Mouse (Mus musculus) c-Kit-negative CD71-positive TER-119-positive erythroid progenitor cells, embryonic 14.5 days (primary cell): ENCODE data around the gene Cxcl1.
"Not testable (repeated sequence)": the region's sequence is repeated elsewhere in the genome, so short reads cannot be mapped to it uniquely, and the experiment has no call there.

Source experiments
- DNase-seq: peaks from one replicate; pipeline ENCODE4 v3.0.0-alpha.2; 2013; ENCODE audit warnings: low read depth, low spot score

Gene Cxcl1

GRCm38 (mm10) chr5:90890519-90891463 lies at the start of gene Cxcl1:
Gene Cxcl1 (plus strand): TSS chr5:90891241.
- no peak for DNase-seq

DNA sequence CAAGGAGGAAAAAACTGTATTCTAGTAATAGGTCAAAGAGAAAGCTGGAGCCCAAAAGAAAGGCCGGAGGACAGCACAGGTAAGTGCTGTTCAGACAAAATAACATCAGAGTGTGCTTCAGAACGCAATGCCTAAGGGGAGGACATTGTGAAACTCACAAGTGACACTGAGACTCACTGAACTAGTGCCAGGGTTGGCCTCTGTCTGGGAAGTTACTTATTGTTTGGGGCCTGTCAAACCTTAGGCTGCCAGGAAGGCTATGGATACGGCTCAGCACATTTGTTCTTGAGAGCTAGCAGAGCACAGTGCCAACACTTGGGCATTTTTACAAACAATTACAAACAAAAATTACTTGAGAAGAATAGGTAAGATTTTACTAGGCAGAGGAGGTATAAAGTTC lies 47.1 kb upstream of the Cxcl1 start:
- no peak for DNase-seq

- DNase-seq: not testable (repeated sequence)
Observed at GRCm38 (mm10) chr5:90850096-90850495, 40.9 kb upstream of the Cxcl1 start.

DNA sequence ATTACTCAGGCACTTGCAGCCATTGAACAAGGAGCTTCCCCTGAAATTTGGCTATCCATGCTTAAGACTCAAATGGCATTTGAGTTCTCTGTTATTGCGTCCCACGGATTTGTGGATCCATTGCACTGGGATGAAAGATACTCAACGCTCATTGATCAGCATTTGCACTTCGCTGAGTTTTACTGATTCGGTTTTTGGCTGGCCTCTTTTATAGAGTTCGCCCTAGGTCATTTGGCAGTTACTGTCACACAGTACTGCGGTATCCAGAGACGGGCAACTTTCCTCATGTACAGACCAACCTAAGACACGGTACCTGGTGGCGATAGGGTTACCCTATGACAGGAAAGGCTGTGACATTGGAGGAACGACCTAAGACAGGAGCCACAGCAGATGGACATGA lies 39.6 kb upstream of the Cxcl1 start:
- not testable (repeated sequence) for DNase-seq

DNA sequence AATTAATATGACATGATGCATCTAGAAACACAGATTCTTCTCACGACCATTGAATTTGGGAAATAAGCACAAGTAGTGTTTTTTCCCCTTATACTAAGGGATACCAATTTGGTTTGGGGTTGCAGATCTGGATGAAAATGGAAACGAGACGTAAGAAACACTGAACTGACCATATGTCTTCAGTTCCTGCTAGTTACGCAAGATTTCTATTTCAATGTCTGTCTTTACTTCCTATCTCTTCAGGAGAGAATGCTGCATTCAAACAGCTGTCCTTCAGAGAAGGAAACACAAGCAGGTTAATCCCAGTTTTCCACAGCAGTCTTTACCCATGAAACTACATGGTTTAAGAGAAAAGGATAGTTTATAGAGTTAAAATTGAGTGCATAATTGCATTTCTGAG lies 37.8 kb upstream of the Cxcl1 start:
- DNase-seq: no peak

DNA sequence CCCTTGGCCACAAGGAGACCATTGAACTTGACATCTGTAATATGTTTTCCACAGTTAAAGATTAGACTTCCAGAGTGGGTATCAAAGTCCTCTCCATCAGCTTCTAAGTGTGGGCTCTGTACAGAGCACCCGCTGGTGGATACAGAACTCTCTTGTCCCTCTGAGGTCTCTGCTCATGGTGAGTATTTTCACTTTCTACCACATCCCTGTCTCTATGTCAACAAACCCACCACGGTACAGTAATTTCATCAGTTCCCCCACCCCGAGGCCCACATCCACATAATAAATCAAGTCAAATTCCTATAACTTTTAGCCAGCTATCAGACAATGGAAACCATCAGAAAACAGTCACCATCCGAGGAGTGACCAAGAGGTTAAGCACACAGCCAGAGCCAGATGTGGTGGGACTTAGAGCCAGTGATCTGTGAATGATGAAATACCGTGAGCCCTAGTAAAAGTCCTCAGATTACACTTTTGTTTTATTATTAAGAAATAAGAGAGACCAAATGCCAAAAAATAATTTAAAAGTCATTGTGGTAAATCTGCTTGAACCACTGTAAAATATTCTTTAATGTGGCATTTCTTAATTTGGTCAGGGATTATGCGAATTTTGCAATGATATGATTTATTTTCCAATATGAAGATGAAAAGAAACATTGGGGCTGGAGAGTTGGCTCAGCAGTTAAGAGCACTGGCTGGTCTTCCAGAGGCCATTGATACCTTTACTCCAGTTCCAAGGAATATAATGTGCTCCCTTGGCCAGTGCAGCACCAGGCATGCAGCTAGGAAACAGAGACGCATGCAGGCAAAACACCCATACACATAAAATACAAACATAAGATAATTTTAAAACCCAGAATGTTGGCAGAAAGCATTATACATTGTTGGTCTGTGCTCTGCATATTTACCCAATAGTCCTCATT lies 35.5 kb upstream of the Cxcl1 start:
- DNase-seq: no peak

GRCm38 (mm10) chr5:90857463-90857862 lies 33.6 kb upstream of the Cxcl1 start:
- DNase-seq: no peak

DNA sequence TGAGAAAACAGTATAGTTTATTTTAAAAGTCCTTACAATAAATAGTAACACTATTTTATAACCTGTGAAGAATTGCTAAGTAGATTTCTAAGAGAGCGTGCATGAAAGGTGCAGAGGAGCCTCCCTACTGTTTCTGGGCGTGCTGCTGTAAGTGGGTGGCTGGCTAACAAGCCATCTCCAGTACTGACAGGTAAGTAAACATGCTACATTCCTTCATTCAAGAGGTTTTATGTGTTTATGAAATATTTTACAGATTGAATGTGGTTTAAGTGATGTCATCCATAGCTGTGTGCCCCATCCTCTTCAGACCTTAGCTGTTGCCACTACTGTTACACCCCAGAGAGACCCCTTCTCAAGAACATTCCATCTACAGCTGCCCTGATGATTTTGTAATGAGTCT lies 32.6 kb upstream of the Cxcl1 start:
- DNase-seq: no peak

DNA sequence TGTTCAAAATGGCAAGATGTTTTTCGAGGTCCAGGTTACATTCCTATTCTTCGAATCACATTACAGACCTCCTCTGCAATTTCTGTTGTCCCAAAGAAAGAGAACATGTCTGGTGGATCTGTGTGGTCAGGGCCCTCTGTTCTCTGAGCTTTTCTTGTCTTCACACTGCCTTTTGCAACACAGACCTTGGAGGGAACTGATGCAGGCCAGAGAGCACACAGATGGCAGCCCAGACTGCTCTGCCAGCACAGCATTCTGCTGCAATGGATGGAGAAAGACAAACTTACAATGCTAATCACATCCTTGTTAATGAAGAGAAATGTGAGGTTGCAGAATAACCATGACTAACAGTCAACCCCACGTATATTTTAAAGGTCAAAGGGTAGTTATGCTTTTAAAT lies 32.0 kb upstream of the Cxcl1 start:
- no peak for DNase-seq

GRCm38 (mm10) chr5:90861876-90862375 lies 29.1 kb upstream of the Cxcl1 start:
- no peak for DNase-seq

GRCm38 (mm10) chr5:90866770-90867169 lies 24.3 kb upstream of the Cxcl1 start:
- DNase-seq: no peak

GRCm38 (mm10) chr5:90872377-90872776 lies 18.7 kb upstream of the Cxcl1 start:
- DNase-seq: no peak

- DNase-seq: no peak
Observed at GRCm38 (mm10) chr5:90876045-90876444, 15.0 kb upstream of the Cxcl1 start.

- no peak for DNase-seq
Observed at GRCm38 (mm10) chr5:90876471-90877172, 14.4 kb upstream of the Cxcl1 start.

- DNase-seq: no peak
Observed at GRCm38 (mm10) chr5:90877173-90877512, 13.9 kb upstream of the Cxcl1 start.

- no peak for DNase-seq
Observed at GRCm38 (mm10) chr5:90879307-90880014, 11.6 kb upstream of the Cxcl1 start.

DNA sequence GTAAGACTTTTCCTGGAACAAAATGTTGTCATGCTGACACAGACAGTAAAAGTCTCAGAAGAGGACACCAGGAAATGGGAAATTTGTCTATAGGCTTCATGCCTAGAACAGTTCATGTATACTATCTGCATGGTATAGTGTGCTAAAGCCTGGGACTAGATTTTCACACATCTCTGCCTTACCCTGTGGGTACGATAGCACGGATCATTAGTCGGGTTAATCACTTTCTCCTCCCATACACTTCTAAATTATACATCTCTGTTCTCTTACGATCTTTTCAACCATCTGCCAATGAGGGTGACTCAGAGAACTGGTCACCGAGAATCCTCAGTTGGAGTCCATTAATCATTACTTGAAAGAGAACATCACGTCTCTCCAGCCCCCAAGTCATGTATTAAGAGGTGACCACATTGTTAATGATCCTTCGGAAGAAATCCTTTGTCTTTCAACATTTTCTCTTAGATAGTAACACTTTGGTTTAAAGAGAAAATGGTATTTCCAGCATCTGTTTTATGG lies 10.6 kb upstream of the Cxcl1 start:
- no peak for DNase-seq

- no peak for DNase-seq
Observed at GRCm38 (mm10) chr5:90881021-90881420, 10.0 kb upstream of the Cxcl1 start.

DNA sequence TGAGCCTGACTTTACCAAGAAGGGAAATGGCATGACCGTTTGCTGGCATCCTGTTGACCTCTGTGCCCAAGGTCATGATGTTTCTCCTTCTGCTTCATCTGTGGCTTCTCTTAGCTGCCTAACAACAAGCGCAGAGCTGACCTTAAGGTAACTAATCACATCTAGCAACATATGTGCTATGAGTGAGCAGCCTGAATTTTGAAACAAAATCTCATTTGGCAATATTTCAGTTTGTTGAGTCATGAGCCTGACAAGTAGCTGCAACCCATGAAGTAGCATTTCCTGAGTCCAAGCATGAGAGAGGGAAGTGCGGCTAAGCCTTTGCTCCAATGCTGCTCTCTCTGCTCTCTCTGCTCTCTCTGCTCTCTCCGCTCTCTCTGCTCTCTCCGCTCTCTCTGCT lies 9.4 kb upstream of the Cxcl1 start:
- DNase-seq: no peak

DNA sequence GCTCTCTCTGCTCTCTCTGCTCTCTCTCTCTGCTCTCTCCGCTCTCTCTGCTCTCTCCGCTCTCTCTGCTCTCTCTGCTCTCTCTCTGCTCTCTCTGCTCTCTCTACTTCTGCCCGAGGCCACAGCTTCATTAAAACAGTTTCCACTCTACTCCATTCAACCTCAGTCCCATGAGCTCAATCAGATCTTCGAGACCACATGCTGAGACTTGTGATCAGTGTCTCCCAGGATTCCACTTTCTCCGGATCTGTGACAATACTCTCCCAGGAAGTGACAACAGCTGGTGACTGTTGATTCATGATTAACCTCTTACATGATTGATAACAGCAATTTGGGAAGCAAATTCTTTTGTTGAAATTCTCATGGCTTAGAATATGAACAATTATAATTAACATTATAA lies 8.9 kb upstream of the Cxcl1 start:
- no peak for DNase-seq
